Mouse (Mus musculus): Measurements from ENCODE around the gene Tnfrsf8. TPM values are rescaled to one million over a fixed set of nuclear protein-coding genes. Genes with fewer than 3 reads are reported as not detected.

Gene Tnfrsf8
- total and polyA plus RNA-seq, 3 experiments, result 12.7 to 31.0 (median 24.7) TPM

DNA sequence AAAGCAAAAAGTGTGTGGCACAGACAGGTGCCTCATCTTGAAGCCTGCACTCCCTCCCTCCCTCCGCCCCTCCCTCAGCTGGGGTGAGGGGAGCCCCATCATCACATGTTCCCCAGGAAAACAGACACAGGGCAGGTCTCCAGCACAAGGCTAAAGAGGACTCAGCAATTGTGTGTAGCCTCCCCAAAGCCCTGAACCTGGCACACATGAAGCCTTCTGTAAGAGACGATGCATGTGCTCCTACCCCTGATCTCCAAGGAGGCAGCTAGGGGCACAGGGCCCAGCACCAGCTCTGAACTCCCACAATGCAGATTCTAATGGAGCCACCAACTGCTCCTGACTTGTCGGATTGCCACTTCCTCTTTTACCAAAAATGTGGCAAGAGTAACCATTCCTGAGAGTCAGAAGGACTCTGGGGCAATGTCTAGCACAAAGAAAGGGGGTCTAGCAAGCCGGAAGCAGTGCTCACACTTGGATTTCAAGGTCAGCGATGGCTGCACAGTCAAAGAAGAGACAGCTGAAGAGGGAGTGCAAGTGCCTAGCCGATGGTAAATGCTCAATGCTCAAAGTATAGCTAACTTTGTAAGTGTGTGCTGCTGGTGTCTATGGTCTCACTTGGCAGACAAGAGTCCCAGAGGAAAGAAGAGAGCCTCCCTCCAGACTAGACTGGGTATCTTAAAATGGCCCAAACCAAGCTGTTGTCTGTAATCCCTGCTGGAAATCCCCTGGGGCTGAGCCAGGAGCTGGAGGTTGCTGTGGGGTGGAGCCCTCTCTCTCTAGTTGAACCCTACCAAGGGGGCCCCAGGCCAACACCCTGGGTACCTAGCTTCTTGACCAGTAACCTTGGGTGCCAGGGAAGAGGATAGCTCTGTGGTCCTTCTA lies 38.4 kb downstream of the Tnfrsf8 start:
- Histone ChIP-seq H3K27me3 (replicated peaks) (no peaks in the 10 kb centered on the region), H3K4me2 (ENCODE audit: insufficient read depth, low read depth, poor library complexity, severe bottlenecking) (no peak overlapping the region), H3K36me3 (replicated peaks in 1 of 2; ENCODE audit: control insufficient read depth in 1 of 2, insufficient read depth in 1 of 2, low read length in 1 of 2) (peaks cover 3 to 33% of the 10 kb centered on the region in 2 experiments), H3K4me1 (ENCODE audit: control insufficient read depth in 1 of 2, insufficient read depth in 2 of 2) (peaks cover 6 to 33% of the 10 kb centered on the region in 2 experiments; a peak in 3 of 4 replicates), H3K9ac (ENCODE audit: insufficient read depth, low read depth) (no peak overlapping the region), H3K79me2 (replicated peaks; ENCODE audit: control insufficient read depth, extremely low read depth, insufficient read depth, poor library complexity, severe bottlenecking) (no peaks in the 10 kb centered on the region), H3K27ac (ENCODE audit: insufficient read depth, low read depth) (no peak overlapping the region), H3K4me3 (replicated peaks in 1 of 3; ENCODE audit: low read depth in 2 of 3, low read length in 2 of 3, poor library complexity in 1 of 3) (no peak overlapping the region), H3K9me3 (replicated peaks; ENCODE audit: low read length) (peaks cover 4% of the 10 kb centered on the region)
- no peak for DNase-seq (ENCODE audit: extremely low read depth)
- TF ChIP-seq GABPA (IDR thresholded peaks at IDR 0.05; ENCODE audit: insufficient replicate concordance, low read depth, low read length), result no peak
- TF ChIP-seq MEF2A (IDR thresholded peaks at IDR 0.05; ENCODE audit: borderline replicate concordance, low read depth, low read length), result no peak
- no peak for TF ChIP-seq POLR2AphosphoS2 (IDR thresholded peaks at IDR 0.05; ENCODE audit: low read depth, low read length)
- TF ChIP-seq ZKSCAN1 (IDR thresholded peaks at IDR 0.05; ENCODE audit: borderline replicate concordance, low read depth, low read length), result no peak
- TF ChIP-seq NELFE (IDR thresholded peaks at IDR 0.05; ENCODE audit: low read depth, low read length), result no peak
- no peak for TF ChIP-seq MAFK (IDR thresholded peaks at IDR 0.05; ENCODE audit: insufficient replicate concordance, low read length)
- no peak for TF ChIP-seq USF2 (conservative IDR thresholded peaks at IDR 0.05; ENCODE audit: low read depth, low read length)
- TF ChIP-seq TBP (conservative IDR thresholded peaks at IDR 0.05; ENCODE audit: low read depth, low read length), result no peak
- no peak for TF ChIP-seq EP300 (IDR thresholded peaks at IDR 0.05; ENCODE audit: low read length)
- no peak for TF ChIP-seq MXI1 (IDR thresholded peaks at IDR 0.05; ENCODE audit: low read depth, low read length)
- no peak for TF ChIP-seq KAT2A (IDR thresholded peaks at IDR 0.05; ENCODE audit: insufficient replicate concordance, low read length)
- TF ChIP-seq SMC3 (IDR thresholded peaks at IDR 0.05; ENCODE audit: low read depth, low read length), result no peak
- no peak for TF ChIP-seq UBTF (IDR thresholded peaks at IDR 0.05; ENCODE audit: low read depth, low read length)
- TF ChIP-seq CHD1 (IDR thresholded peaks at IDR 0.05; ENCODE audit: low read depth, low read length), result no peak
- no peak for TF ChIP-seq ELF1 (IDR thresholded peaks at IDR 0.05; ENCODE audit: low read depth, low read length)
- no peak for TF ChIP-seq TCF12 (IDR thresholded peaks at IDR 0.05; ENCODE audit: low read depth, low read length)
- in situ Hi-C loops (cut with MboI; ENCODE audit: low pct_ligation_motif_present, low pct_unique_long_range_greater_than_20kb, low sequenced_read_pairs), result loop anchor here (25.0 kb wide), 1 partner anchor 389 kb away; the partner anchor contains the start of gene Dhrs3
- dilution Hi-C loops (cut with MboI; ENCODE audit: extremely low pct_ligation_motif_present, extremely low pct_unique_long_range_greater_than_20kb, low sequenced_read_pairs), result no loop called here

- Histone ChIP-seq H3K4me1 (ENCODE audit: control insufficient read depth in 1 of 2, insufficient read depth in 2 of 2) (peaks cover 6 to 33% of the 10 kb centered on the region in 2 experiments; a peak in 3 of 4 replicates), H3K9ac (ENCODE audit: insufficient read depth, low read depth) (no peak overlapping the region), H3K9me3 (replicated peaks; ENCODE audit: low read length) (peaks cover 2% of the 10 kb centered on the region), H3K27ac (ENCODE audit: insufficient read depth, low read depth) (no peak overlapping the region), H3K4me2 (ENCODE audit: insufficient read depth, low read depth, poor library complexity, severe bottlenecking) (no peak overlapping the region), H3K4me3 (replicated peaks in 1 of 3; ENCODE audit: low read depth in 2 of 3, low read length in 2 of 3, poor library complexity in 1 of 3) (no peak overlapping the region), H3K79me2 (replicated peaks; ENCODE audit: control insufficient read depth, extremely low read depth, insufficient read depth, poor library complexity, severe bottlenecking) (no peaks in the 10 kb centered on the region), H3K27me3 (replicated peaks) (no peaks in the 10 kb centered on the region), H3K36me3 (replicated peaks in 1 of 2; ENCODE audit: control insufficient read depth in 1 of 2, insufficient read depth in 1 of 2, low read length in 1 of 2) (peaks cover 3 to 30% of the 10 kb centered on the region in 2 experiments)
- DNase-seq (ENCODE audit: extremely low read depth), result peak; percentile 20
- no peak for TF ChIP-seq MXI1 (IDR thresholded peaks at IDR 0.05; ENCODE audit: low read depth, low read length)
- TF ChIP-seq TCF12 (IDR thresholded peaks at IDR 0.05; ENCODE audit: low read depth, low read length), result no peak
- no peak for TF ChIP-seq RCOR1 (conservative IDR thresholded peaks at IDR 0.05; ENCODE audit: low read depth, low read length)
- no peak for TF ChIP-seq ETS1 (conservative IDR thresholded peaks at IDR 0.05; ENCODE audit: low read depth, low read length)
- TF ChIP-seq ELF1 (IDR thresholded peaks at IDR 0.05; ENCODE audit: low read depth, low read length), result no peak
- no peak for TF ChIP-seq MAFK (IDR thresholded peaks at IDR 0.05; ENCODE audit: insufficient replicate concordance, low read length)
- in situ Hi-C loops (cut with MboI; ENCODE audit: low pct_ligation_motif_present, low pct_unique_long_range_greater_than_20kb, low sequenced_read_pairs) (loop anchor here (25.0 kb wide), 1 partner anchor 388 kb away; the partner anchor contains the start of gene Dhrs3), dilution Hi-C loops (cut with MboI; ENCODE audit: extremely low pct_ligation_motif_present, extremely low pct_unique_long_range_greater_than_20kb, low sequenced_read_pairs) (no loop called here)
Measured at GRCm38 (mm10) chr4:145274887-145275286, 40.1 kb downstream of the Tnfrsf8 start.
